Mouse (Mus musculus) spleen, adult 12 weeks (tissue): ENCODE measurements around the gene Ppp2r5a.
A peak's percentile ranks its signal among the peaks of the same experiment; 100 is the strongest.
"Not testable (repeated sequence)": the region's sequence is repeated elsewhere in the genome, so short reads cannot be mapped to it uniquely, and the experiment has no call there.

Experiments
- DNase-seq: peaks from one replicate; pipeline ENCODE4 v3.0.0; 2022; ENCODE audit warnings: low spot score

The Ppp2r5a gene

DNA sequence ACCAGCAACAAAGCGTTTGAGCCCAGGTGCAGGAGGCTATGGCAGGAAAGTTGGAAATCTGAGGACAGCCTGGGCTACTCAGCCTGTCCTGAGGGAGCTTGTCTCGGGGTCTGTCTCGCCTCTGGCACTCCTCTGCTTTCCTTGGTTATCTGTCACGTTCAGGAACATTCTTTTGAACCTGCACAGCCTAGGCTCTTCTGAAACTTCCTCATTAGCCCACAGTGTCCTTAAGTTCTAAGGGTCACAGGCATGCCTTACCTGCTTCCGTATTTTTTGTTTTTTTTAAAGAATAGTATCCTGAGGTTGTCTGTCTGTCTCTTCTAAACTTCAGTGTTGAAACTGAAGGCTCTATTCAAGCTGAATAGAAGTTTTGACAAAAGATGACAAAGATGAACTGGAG lies at the start of gene Ppp2r5a:
Ppp2r5a (minus strand) TSS at position 199 of the 400 bp plus-strand sequence.
- no peak for DNase-seq

DNA sequence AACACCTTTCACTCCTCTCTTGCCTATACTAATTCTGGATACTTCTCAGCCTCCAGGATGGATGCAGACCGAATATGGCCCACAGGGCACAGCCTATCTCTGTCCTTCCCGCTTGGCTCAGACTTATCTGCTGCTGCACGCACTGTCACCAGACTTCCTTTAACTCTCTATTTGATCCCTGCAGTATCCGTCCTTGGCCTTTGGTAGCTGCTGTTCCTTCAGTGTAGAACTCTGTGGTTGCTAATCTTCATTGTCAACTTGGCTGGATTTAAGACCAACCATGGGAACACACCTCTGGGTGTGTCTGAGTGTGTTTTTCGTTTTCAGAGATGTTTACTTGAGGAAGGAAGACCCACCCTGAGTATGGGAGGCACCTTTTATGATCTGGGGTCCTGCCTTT lies 47.5 kb upstream of the Ppp2r5a start:
- DNase-seq, result no peak

DNA sequence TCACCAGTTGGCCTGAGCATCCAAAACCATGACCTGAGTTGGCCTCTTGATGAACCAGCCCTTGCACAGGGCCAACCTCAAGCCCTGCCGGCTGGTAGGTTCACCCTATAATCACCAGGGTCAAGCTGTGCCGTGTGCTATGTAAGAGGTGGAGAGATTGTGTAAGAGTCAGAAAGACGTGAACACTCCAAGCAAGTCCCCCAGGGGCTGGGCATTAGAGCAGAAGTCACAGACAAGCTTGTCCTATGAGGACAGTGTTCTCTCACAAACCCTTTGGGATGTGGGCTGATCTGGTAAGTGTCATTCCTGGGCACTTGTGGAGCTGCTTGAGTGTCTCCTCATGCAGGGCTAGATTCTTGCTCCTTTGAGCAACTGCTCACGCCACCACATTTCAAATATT lies 46.5 kb upstream of the Ppp2r5a start:
- DNase-seq, result no peak

DNA sequence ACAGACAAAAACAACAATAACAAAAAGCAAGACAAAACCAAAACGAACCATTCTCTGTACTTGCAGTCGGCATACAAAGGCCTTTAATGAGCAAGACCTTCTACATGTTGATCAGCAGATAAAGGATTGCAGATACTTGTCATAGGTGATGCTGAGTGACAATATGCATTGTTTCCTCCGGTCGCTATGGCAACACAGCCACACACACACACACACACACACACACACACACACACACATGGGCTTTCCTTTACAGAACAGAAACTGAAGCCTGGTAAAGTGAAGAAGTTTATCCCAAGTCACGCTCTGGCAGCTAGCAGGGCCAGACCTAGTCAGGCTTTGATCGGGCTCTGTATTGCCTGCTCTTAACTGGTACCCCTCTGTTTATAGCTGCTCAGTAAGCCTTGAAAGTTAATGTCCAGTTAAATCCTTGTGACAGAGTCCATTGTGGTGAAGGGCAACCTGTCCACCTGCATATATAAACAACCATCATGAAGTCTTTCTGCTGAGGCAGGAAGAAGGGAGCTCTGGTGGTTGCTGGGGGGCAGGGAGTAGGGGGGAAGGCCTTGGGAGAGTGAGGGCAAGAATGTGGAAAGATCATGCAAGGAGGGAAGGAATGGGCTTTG lies 44.4 kb upstream of the Ppp2r5a start:
- no peak for DNase-seq

DNA sequence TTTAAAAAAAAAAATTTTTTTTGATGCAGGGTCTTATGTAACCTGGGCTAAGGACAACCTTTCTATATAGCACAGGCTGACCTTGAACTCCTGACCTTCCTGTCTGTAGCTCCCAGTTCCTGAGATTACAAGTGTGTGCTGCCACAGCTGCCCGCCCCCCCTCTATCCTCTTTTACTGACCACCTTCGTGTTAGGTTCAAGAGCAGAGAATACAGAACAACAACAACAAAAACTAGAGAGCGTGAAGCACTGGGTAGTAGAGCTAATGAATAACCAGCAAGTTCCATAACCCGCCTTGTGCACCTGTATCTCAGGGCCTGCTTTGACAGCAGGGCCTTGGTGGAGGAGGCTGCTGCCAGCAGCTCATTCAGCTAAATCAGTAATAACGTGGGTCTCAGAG lies 43.2 kb upstream of the Ppp2r5a start:
- DNase-seq, result no peak

DNA sequence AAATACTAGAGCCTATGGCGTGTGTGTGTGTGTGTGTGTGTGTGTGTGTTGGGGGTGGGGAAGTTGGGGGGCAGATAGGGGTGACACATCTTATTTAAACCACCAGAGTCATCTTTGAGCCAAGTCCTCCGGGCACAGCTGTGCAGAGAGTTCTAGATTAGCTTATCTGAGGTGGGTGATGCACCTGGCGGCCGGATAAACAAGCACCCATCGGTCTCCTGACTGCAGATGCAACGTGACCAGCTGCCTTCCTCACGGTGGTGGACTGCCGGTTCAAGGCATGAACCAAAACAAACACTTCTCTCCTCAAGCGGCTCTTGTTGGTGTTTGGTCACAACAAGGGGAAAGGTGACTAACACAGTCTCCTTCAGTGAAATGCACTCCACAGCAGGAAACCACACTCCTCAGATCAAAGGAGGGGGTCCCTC lies 42.8 kb upstream of the Ppp2r5a start:
- DNase-seq, result peak; percentile 19

DNA sequence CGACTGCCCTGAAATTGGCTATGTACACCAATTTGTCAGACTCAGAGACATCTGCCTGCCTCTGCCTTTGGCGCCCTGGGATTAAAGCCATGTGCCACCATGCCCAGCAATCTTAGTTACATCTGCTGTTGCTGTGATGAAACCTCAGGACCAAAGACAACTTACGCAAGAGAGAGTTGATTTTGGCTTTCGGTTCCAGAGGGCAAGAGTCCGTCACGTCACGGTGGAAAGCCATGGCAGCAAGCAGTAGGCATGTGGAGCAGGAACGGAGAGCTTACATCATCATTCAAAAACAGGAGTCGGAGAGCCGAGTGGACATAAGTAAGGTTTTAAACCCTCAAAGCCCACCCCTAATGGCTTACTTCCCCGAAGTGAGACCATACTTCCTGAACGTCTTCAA lies 42.3 kb upstream of the Ppp2r5a start:
- no peak for DNase-seq

DNA sequence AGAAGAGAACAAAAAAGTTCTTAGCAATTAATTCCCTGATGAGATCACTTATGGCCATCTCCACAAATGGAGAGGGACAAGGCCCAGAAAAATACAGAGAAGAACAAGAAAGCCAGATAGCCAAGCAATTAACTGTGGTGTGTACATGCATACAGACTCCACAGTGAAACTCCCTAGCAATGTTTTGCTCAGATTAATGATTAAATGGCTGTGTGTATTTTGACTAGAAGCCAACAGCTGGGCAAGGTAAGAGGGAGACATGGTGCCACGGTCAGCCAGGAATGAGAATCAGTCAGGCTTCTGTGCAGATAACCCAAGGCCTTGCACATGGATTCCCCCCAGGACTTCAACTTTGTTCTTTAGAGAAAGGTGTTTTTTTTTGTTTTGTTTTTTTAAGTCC lies 41.4 kb upstream of the Ppp2r5a start:
- DNase-seq, result no peak

DNA sequence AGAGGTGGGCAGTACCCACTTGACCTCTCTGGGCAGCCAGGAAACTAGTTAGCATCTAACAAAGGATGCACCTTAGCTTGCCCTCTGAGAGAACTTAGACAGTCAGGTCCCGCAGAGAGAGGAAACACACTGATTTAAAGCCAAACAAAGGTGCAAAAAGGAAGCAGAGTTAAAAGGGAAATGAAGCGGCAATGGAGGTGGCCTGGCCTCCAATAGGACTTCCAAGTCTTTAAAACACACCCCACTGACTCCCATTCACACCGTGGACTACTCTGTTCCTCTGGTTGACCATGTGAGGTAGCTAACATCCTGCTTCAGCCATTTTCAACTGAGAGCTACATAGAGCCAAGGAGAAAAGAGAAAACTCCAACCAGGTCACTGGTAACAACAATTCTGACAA lies 35.9 kb upstream of the Ppp2r5a start:
- DNase-seq, result no peak

DNA sequence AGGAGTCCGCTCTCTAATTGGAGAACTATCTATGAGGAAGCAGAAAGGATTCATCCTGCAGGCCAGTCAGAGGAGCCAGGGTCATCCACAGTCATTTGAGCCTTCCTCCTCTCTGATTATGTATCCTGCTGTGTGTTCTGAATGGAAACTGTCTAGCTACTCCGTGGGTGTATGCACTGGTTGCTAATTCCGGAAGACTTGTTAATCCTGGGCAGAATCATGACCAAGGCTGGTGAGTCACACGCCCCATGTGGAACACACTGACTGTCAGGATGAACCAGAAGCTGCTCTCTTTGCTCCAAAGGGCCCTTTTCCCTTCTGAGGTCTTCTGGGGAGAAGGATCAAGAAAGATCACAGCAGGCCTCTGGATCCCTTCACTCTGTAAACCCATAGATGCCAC lies 35.5 kb upstream of the Ppp2r5a start:
- no peak for DNase-seq

DNA sequence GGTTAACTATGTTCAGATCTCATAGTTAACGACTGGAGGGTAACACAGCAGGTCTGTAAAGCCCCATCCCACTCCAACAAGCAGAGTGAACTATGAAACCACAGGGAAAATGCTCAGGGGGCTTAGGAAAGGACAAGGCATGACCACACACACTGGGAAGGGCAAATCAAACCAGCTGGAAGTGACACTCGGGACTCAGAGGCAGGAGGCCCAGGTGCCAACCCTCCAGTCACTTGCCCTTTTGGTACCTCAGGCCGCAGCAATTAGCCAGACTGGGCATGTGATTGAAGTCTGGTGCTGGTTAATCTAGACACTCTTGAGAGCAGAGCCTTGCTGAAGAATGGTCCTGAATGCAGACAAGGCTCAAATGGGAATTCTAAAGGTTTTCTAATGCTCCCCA lies 33.6 kb upstream of the Ppp2r5a start:
- no peak for DNase-seq

DNA sequence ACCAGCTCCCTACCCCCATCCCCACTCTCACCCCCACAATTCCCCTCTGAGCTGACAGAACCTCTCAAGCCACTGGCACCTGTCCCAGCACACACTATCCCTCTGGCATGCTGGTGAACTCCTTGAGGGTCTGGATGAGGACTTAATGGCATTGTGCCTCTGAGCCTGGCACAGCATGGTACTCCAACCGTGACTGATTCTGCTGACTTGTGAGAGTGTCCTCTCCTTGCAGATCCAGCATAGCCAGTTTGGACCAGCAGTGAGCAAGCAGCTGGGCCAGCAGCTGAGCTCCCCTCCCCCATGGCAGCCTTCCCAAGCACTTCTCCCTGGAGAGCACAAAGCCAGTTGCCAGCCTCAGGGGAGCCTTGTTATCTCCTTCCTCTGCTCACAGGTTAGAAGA lies 32.3 kb upstream of the Ppp2r5a start:
- no peak for DNase-seq

DNA sequence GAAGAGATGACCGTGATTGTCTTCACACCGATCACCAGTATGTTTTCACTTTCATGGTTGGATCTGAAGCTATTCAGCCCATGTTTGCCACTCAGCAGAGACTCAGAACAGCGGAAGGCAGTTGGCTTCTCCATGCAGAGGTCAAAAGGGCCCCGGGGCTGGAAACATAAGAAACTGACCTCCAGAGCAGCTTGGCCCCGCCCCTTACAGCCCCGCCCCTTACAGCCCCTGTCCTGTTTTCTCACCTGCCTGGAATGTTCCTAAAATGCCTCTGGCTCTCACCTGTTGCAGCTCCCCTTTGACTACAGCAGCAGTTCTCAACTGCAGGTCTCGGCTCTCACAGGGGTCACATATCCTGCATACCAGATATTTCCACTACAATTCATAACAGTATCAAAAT lies 29.5 kb upstream of the Ppp2r5a start:
- DNase-seq, result no peak

DNA sequence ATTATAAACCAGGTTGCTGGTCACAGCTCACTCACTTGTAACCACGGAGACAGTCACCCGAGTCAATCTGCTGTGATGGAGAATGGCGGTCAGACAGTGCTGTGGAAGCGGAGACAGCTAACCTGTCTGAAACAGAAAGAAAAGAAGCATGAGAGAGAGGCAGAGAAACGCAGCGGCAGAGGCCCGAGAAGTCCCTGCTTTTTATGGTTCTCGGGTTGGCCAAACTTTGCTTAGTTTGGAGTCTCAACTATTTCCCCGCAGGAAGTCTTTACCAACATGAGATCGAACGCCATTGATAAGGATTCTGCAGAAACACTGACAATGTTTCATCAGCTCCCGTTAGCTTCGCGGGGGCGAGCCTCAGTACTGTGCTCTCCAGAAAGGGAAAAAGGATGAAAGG lies 29.0 kb upstream of the Ppp2r5a start:
- DNase-seq, result no peak

DNA sequence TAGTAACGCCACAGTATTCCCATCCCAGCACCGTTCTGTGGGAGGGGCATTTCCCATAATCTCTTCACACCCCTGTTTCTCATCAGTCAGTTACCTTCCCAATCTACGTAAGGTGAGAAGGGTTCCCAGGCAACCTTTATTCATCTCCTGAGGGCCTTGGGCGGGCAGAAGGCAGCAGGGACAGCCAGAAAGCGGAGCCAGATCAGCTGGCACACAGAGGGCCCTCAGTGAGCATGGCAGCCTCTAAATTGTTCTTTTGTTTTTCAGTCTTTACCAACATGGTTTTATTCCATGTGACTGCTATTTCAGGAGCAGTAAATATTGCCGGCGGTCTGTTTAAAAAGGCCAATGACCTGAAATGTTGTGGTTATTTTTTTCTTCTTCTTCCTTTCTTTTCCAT lies 27.0 kb upstream of the Ppp2r5a start:
- DNase-seq, result no peak

DNA sequence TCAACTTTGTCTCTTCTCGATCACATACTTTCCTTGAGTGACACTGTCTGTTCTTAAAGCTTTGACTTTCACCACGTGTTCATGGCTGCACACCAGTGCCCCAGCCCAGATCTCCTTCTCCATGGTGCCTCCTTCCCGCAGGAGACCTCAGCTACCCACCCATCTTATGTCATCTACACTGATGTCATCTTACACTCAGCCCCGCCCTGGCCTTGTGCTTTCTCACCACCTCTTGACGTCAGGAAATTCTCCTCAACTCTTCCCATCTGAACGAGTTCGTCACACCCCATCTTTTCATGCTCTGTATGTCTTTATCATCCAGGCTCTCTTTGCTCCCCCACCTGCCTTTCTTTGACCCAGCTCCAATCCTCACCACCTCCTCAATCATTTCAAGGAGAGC lies 22.8 kb upstream of the Ppp2r5a start:
- DNase-seq, result no peak

DNA sequence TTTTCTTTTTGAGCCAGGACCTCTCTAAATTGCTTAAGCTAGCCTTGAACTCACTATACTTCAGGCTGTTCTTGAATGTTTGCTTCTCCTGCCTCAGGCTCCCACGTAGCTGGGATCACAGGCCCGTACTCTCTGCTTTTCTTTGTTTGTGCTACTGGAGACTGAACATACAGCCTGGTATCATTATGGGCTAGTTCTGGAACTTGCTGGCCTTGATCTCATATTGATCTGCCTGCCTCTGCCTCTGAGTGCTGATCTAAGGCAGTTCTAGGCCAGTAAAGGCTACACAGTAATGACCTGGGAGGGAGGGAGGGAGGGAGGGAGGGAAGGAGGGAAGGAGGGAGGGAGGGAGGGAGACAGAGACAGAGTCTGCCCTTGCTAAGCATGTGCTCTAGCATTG lies 20.1 kb upstream of the Ppp2r5a start:
- no peak for DNase-seq

DNA sequence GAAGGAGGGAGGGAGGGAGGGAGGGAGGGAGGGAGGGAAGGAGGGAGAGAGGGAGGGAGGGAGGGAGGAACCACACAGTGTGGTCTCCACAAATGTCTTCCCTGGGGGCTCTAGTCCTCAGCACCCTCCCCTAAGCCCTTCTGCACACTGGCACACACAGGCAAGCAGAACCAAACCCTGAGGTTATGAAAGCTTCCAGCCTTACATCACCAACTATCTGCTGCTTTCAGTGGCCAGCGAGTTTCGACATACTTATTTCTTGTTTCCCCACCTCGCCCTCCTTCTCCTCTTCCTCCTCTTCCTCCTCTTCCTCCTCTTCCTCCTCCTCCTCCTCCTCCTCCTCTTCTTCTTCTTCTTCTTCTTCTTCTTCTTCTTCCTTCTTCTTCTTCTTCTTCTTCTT lies 19.6 kb upstream of the Ppp2r5a start:
- DNase-seq, result not testable (repeated sequence)

DNA sequence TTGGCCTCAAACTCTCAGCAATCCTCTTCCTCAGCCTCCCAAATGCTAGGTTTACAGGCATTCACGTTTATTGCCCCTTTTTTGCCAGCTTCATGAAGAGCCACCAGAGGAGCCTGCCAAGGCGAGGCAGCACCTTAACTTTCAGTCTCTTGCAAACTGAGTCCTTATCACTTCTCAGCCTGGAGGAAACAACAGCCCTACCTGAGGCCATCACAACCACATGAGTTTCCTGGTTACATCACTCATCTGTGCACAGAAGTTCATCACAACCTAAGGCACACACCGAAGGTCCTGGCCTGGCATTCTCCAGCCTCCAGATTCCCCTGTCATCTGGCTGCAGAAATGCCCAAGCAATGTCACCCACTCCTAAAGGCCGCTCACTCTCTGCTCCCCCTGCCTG lies 19.1 kb upstream of the Ppp2r5a start:
- DNase-seq, result no peak

DNA sequence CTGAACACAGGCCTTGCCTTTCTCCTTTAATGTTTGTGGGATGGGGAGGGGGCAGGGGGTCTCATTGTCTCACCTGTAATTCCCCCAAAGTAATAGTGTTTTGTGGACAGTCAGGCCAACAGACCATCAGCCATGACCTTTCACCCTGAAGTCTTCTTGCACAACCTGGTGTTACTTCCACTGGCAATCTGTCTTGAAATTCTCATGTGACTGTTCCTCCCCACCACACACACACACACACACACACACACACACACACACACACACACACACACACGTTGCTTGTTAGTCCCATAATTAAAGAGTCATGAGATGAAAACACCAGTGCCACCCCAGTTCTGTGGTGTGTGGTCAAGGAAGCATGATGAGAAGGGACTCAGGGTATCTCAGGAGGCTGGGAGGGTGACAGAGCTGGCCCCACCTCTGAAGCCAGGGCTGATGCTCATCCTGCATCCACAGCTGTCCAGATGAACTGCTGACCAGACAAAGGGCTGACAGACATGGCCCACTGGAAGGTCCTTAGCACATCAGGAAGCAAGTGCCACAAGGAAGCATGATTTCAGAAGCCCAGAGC lies 18.4 kb upstream of the Ppp2r5a start:
- no peak for DNase-seq

DNA sequence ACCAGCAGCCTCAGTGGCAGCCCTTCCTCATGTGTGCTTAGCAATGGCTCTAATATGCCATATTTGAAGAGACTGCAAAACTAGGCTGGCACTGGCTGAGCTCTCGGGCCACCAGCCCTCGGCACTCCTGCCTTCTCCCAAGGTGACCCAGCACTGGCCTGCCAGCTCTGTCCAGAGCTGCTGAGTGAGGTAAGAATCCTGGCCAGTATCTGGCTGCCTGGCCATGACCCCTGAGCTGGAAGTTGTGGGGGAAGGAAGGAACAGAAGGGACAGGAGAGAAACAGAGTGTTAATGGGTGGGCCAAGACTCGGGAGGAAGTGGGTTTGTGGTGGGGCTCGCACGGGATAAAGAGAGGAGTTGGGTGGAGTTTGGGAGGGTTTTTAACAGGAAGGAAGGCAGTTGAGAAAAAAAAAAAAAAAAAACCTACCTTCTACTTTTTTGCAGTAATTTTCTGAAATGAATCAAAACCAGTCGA lies 17.9 kb upstream of the Ppp2r5a start:
- no peak for DNase-seq

DNA sequence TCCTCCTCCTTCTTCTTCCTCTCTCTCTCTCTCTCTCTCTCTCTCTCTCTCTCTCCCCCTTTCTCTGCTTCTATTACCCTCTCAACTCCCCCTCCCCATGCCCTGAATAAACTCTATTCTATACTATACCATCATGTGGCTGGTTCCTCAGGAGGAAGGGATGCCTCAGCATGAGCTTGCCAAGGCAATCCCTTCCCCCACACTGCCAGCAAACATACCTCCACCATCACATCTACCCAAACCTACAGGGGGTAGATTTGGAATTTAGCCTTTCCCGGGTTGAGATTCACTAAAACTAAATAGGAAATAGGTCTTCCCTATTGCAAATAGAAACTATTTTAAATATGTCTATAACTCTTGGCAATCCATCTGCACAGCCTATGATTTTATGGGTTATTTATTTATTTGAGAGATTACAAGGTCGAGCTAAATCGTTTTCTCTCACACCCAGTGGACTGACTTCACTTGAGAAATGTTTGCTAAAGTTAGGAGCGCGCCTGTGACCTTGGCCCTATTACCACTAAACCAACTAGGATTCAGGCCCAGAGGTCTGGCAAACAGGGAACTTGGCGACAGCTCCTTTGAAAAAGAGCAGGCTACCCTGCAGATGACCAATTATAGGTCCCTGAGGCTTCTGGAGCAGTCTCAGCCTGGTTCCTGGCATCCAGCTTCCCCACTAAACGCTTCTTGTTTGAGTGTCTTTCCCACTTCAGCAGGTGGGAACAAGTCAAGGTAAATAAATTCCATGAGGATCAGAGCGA lies 17.1 kb upstream of the Ppp2r5a start:
- no peak for DNase-seq

DNA sequence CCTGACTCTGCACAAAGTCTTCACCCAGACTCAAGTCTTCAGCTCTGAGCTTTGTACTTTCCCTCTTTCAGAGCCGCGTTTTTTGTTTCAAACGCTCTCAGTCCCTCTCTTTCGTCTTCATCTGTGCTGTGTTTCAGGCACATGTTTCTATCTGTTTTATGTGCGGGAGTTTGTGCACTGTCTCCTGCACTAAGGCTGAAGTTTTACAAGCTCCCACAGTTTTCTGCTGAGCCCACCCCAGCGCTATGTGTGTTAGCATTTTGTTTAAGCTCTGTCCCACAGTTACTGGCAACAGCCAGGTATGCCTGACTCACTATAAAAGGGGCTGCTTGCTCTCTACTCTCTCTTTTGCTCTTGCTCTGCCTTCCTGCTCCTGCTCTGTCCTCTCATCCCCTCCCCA lies 16.3 kb upstream of the Ppp2r5a start:
- DNase-seq, result no peak

DNA sequence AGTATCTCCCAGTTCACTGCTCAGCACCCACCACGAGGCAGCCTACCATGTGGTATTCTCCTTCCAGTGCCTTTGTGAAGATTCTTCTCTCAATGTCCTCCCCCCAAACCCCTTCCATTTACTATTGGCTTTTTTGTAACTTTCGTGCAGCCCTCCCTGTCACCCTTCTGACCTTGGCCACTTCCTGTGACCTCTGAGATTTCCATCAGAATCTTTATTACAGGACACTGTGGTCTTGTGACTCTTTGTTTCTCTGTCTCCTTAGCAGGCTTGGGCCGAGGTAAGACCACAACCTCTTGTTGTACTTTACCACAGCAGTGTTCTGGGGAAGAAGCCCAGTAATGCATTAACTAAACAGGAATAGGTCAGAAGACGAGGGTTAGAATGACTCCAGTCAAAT lies 15.9 kb upstream of the Ppp2r5a start:
- no peak for DNase-seq
